Mouse (Mus musculus) mesoderm, embryonic 11.5 days (tissue): ENCODE data around the gene Ccr1l1.
"Not testable (repeated sequence)": the region's sequence is repeated elsewhere in the genome, so short reads cannot be mapped to it uniquely, and the experiment has no call there.

Source experiments
- DNase-seq: peaks from one replicate; pipeline ENCODE4 v3.0.0-alpha.2; 2012; ENCODE audit warnings: low read depth, low spot score

The Ccr1l1 gene

DNA sequence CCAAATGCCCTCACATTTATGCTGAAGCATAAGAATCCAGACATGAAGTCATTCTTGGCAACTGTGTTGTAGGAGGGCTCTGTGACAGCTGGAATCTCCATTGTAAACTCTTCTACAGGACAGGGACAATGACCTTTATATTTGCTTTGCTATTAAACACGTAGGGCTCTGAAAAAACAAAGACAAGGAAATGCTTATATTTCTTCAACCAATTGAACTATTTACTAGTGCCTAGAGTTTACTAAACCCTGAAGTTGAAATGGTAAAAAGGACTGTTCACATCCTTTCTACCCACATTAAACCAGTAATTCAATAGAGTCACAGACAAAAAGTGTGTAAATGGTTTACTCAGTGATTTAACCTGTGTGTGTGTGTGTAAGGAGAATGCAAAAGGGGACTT, at the start of gene Ccr1l1:
Ccr1l1 (minus strand) TSS at position 101 of the 400 bp plus-strand sequence.
- no peak for DNase-seq

DNA sequence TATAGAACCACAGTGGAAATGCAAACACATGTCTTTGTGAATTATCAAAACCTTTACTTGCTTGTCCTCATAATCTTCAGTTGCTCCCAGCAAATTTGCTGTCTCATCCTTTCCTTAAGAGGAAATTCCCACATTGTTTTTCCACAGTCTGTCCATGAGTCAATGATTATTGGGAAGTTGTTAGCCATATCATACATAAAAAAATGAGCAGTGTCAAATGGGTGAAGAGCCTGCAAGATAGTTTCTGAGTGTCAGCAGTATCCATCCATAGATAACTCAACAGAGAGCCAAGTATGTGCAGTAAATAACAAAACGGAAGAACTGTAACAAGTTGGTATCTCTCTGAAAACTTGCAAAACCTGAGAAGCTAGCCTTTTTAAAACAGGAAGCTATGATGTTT, 43.5 kb upstream of the Ccr1l1 start, which contains the start of gene Ccr3:
Ccr3 (plus strand) TSS at position 301 of the 400 bp plus-strand sequence.
- no peak for DNase-seq

DNA sequence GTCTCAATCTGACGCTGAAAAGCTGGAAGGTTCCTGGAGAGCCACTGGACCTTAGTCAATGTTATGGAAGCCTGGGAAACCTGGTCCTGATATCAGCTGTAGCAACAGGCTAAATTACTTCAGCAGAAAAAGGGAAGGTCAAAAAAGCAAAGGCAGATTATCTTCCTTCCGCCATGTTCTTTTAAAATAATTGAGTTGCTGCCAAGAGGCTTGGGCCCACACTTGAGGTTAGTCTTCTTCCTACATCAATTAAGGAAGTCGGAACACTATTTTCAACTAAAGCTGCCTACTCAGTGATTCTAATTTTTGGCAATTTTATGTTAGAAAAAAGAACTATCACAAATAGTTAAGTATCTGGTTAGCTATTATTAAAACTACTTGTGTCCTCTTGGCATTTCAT, 41.7 kb upstream of the Ccr1l1 start:
- DNase-seq = no peak

DNA sequence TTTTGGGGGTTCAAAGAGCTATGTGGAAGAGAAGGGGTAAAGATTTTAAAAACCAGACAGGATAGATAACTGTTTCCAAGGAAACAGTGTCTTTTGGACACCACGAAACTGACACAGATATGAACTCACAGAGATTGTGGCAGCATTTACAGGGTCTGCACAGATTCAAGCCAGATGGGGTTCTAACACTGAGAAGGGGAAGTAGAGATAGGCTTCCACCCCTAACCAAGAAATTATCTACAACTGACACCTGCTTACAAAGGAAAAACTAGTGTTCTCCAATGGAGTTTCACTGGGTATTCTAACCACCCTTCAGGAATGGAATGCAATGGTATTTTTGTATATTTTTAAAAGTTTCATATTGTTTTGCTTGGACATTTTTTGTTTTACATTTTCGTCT, 37.8 kb upstream of the Ccr1l1 start:
- no peak for DNase-seq

DNA sequence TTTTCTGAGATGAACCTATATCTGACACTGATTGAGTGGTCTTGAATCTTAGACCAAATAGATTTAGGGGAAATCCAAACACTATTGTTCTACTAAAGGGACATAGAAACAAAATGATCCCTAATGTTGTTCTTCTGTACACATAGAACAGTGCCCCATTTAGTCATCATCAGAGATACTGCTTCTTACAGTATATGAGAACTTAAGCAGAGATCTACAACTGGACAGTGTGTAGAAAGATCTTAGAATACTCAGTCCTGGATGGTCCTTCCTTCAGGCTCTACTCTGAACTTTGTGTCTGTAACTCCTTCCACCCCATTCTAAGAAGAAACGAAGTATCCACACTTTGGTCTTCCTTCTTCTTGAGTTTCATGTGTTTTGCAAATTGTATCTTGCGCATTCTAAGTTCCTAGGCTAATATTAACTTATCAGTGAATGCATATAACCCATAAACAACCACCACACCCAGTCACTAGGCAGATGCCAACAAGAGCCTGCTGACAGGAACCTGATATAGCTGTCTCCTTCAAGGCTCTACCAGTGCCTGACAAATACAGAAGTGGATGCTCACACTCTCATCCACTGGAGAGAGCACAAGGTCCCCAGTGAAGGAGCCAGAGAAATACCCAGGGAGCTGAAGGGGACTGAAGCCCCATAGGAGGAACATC, 36.9 kb upstream of the Ccr1l1 start:
- DNase-seq = no peak

DNA sequence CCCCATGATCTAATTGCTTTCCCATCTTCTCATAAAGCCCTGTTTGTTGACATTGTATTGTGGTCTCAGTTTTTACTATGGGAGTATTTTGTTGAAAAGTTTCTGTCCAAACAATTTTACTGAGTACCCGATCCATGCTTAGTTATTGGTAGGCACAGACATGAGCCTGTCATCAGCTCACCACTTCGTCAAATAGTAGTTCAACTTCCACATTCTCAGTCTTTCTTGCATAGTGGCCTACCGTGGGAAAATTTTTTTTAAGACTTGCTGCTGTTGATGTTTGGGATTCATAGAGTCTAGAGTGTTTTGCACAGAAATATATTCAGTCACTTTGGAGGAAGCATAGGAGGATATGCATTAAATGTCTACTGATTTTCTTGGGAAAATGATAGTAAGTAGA, 35.1 kb upstream of the Ccr1l1 start:
- DNase-seq = no peak

DNA sequence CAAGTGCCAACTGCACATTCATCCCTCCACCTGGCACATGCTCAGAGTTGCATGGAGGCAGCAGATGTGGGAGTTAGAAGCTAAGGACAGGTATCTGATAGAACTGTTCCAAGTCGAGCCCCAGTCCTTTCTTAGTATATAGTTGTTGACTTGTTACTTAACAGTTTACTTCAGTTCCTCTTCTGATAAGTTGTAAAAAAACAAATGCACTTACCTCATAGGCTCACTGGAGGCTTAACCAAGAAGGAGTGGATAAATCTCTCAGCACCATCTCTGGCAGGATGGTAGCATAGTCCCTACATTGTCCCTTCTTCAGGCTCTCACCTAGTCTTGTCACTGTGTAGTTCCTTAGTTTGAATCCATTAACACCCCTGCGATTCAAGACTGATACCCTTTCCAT, 34.5 kb upstream of the Ccr1l1 start:
- DNase-seq = no peak

DNA sequence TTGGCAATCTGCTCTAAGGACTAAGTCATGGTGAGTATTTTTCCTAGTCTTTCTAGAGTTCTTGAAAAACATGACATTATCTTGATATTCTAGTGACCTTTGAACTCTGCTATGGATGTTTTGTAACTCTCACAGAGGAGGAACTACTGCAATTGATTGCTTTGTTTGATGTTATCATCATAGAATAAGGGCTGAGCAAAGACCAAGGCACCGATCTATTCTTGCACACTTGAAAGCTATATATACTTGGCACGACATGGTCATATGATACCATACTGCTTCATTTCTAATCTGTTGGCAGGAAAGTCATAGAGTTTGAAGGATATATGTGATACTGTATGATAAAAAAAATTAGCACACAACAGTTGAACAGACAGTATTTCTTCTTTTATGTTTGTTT, 21.6 kb upstream of the Ccr1l1 start:
- no peak for DNase-seq

DNA sequence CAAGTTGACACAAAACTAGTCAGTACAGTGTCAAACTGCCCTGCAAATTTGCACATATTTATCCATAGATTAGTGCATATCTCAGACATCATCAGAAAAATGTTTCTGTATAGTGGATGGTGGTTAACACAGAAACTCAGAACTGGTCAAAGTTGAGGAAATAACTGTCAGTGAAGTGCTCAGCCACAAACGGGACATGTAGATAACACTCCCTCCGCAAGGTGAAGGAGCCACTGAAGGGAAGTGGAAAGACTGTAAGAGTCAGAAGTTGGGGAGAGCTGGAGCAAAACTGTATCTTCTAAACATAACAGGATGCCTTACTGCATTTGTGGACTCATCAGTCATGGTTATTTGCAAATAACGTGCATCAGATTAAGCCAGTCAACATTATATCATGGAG, 19.5 kb upstream of the Ccr1l1 start:
- DNase-seq = no peak

DNA sequence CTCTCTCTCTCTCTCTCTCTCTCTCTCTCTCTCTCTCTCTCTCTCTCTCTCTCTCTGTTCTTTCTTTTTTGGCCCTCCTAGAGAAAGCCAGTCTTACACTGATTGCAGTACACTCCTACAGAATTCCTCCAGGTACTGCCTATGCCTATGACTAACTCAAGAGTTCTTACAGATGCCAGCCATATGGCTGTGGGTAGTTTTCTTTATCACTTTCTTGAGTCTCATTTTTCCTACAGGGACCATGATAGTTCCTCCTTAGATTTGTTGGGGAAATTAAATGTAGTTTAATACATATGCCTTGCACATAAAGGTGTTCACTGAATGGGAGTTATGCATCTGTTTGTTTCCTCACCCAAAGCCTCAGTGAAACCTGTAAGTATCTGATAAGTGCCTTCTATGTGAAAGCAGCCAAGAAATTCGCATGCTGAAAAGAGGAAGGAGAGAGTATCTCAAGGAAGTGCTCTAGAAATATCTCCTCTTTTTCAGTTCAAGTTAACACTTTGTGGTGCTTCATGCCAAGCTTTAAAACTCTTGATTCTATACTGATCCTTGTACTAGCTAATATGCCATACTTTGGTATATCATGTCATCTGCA, 13.2 kb upstream of the Ccr1l1 start:
- no peak for DNase-seq

DNA sequence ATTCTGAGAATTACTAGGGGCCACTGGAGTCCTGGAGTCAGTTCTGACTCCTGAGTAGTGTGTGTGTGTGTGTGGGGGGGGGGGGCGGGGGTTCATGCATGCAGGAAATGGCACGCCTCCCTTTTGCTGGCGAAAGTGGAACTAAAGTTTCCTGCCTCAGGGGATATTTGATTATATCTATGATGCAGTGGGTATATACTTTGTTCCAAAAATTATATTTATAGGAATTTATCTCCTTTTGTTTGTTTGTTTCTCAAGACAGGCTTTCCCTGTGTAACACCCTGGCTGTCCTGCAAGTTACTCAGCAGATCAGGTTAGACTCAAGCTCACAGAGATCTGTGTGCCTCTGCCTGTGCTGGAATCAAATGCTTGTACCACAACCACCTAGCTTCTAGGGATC, 11.5 kb upstream of the Ccr1l1 start:
- no peak for DNase-seq

DNA sequence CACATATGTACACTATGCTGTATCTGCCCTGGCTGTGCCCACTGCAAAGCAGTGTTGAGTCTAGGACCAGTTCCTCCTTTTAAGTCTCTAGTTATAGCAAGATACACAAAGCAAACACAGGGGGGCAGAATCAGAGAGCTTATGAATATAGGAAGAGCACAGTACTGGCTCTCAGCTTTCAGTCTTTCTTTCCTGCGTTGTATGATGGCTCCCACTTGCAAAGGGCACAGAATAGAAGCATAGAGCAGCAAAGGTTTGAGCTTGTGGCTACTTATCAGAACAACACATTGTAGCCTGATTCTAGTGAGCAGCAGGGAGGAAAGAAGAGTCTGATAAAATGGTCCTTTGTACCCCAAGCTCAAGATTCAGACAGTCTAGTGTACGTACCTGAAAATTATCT, 8.0 kb upstream of the Ccr1l1 start:
- no peak for DNase-seq

DNA sequence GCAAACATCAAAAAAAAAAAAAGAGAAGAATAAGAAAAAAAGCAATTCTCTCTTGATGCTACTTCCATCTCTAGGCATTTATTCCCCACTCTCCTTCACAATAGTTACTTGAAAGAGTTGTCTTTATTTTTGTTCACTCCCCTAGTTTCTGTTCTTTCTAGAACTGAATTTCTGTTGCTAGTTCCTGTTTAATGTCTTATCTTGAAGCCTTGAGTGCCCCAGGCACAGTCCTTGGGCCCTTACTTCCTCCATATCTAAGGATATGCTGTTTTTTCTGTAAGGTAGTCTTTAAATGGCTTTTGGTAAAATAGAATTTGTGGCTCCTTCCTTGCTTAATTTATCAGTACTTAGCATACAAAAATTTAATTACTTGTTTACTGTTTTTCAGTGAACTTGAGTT, 6.7 kb upstream of the Ccr1l1 start:
- DNase-seq = no peak

DNA sequence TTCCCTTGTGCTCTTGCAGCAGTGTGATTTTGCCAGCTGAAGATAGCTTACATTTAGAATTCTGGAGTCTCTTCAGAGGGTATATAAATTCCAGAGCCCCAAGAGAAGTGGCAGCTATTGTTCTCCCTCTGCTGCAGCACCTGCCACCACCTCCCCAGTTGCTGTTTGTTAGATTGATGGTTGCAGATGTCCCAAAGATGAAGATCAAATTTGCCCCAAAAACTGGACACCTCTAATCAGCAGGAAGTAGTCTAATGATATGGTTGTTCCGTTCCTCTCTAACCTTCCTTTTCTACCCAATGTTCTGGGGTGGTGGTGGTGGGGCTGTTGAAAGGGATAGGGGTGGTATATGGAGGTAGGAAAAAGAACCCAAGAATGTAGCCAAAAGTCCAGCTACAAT, 4.5 kb upstream of the Ccr1l1 start:
- no peak for DNase-seq

DNA sequence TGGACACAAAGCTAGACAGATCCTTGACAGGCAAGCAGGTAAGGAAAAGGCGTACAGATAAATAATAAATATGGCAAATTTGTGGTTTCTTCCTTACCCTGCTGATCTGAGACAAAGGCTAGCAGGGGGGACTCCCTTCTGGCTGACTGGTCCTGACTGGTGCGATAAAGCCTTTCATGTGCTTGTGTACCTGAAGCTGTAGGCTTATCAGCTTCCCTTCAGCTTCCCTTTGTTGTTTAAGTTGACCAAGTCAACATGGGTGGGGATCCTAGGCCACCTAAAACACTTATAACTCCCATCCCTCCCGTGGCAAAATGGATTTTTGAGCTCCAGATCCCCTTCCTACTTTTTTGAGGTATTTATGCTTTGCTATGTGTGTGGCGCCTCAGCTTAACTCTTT, 3.7 kb upstream of the Ccr1l1 start:
- no peak for DNase-seq

DNA sequence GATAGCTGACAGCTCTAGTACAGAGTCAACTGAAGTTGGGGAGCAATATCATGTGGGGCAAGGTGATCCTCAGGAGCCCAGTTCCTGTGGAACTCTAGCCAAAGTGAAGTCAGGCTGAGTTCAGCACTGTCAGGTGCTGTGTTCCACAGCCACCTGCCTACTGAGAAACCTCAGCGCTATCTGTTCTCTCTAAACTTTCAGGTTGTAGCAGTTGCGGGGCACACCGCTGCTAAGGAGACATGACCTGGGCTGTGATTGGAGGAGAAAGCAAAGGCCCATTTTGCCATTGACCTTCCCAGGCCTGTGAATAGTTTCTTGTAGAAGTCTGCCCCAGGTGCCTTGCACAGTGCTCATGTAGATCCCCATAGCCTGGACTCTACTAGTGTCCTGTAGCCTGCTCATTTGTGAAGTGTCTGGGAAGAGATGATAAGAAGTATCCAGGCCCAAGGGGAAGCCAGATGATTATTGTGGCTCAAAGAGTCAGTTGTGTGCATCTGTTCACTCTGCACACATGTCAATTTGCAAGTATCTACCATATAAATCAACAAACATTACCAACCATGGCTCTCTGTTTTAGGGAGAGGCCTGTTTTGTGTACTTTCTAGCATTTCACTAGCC, 2.8 kb upstream of the Ccr1l1 start:
- DNase-seq = not testable (repeated sequence)

DNA sequence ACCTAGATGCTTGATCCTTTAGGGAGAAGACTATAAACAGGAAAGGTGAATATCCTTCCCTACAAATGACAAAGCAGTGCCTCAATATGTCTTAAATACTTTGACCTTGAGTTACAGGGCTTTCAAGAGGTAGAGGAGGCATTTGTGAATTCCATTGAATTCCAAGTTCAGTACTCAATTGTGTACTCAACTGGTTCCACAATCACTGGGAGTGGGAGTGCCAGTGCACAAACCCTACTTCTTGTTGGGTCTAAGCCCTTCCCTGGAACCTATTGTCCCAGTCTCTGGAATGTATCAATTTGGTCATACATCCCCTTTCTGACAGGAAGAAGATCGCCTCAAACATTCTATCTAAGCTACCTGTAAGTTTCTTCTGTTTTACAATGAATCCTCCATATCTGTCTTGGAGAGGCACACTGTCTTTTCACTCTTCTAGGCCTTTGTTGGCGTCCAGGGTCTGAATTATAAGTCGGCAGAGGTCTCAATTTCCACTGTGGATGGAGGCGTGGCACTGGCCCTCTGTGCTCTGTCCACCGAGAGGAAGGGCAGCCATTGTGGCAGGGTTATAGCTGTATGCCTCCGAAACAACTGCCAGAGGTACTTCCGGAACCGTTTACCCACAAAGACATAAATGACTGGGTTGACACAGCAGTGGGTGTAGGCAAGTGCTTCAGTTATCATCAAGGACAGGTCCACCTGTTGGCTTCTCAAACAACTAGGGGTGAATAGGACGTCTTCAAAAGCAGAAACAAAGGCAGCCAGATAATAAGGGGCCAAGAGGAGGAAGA, 1.1 kb downstream of the Ccr1l1 start:
- DNase-seq = no peak

DNA sequence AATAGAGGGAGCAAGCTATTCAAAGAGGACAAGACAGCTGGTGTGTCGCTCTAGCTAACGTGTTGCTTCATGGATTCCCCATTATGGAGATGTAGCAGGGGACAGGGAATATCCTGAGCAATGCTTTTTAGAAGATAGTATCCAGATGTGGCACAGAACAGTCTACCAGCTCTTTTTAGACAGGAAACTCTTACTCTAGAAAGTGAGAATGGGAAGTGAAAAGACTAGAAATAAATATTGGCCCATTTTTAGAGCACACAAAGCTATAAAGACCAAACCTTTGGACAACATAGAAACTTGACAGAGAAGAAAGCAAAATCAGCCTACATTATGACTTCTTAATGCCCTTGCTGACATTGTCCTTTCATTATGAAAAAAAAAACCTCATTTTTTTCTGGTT, 2.6 kb downstream of the Ccr1l1 start:
- no peak for DNase-seq

DNA sequence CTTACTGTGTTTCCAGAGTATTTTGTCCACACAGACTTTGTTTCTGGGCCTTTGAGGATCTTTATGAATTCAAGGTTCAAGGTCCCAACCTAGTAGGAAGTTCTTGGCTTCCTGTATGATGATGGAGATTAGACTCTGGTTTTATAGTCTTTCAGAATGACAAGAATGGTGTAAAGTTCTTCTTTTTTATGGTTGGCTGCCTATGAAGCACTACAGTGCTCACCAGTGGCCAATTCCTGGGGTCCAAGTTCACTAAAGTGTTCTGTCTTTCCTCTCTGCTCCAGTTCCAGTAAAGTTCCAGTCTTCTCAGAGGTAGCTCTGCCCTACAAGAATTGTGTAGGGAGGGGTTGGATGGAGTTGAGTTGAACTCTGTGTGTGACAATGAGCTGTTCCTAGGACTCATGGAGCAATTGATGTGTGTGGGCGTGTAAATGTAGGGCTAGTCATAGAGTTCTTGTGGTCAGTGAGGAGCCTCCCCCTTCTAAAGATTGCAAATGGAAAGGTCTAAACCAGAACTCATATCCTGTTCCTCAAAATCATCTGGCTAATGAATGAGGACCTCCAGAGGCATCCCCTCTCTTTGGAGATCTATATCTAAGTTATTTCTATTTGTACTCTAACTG, 9.8 kb downstream of the Ccr1l1 start, which contains the start of gene Ccr1:
Ccr1 (minus strand) TSS at position 403 of the 623 bp plus-strand sequence.
- no peak for DNase-seq

DNA sequence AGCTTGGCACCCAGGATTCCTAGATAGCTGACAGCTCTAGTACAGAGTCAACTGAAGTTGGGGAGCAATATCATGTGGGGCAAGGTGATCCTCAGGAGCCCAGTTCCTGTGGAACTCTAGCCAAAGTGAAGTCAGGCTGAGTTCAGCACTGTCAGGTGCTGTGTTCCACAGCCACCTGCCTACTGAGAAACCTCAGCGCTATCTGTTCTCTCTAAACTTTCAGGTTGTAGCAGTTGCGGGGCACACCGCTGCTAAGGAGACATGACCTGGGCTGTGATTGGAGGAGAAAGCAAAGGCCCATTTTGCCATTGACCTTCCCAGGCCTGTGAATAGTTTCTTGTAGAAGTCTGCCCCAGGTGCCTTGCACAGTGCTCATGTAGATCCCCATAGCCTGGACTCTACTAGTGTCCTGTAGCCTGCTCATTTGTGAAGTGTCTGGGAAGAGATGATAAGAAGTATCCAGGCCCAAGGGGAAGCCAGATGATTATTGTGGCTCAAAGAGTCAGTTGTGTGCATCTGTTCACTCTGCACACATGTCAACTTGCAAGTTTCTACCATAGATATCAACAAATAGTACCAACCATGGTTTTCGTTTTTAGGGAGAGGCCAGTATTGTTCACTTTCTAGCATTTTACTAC, 11.2 kb downstream of the Ccr1l1 start:
- not testable (repeated sequence) for DNase-seq

DNA sequence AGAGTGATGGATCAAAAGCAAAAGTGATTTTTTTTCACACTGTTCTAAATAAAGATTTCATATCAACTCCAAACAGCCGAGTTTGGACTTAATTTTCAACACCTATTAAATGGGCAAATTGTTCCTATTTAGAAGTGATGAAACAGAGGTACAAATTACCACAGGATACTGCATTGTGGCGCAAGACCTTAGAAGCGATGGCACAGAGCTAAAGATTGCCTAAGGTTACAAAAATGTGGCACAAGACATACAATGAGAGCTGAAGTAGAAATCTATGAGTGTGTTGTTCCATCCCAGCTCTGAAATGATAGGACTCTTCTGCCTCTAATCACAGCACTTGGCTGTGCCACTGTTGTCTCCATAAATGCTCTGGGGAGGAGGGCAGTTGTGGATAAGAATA, 13.4 kb downstream of the Ccr1l1 start:
- no peak for DNase-seq
